Mouse (Mus musculus) hindbrain, embryonic 15.5 days (tissue): ENCODE measurements at regions not wholly inside any gene's neighbourhood (a gene's known extent, or its start where the extent isn't known, plus 50 kb on each side); places are given as distances from the start of the nearest gene placed in this dataset.

ENCODE experiments used
- ATAC-seq: fragments of 200-750 bp; cut with Nextera tagmentation; 2 replicates; pipeline ENCODE4 v1.8.0; 2017; ENCODE audit warnings: low read depth, moderate number of reproducible peaks, moderate TSS enrichment; ENCODE audit not compliant: low FRiP score
- H3K27ac ChIP-seq: fragments of 300-500 bp; sonication (generic); replicated peaks from 2 replicates; pipeline ENCODE4 v1.5.1; 2015; ENCODE audit warnings: mild to moderate bottlenecking, inconsistent platforms
- H3K27me3 ChIP-seq: fragments of 300-500 bp; sonication (generic); 2 replicates; pipeline ENCODE4 v1.6.1; 2015; ENCODE audit warnings: control low read depth, inconsistent platforms
- H3K36me3 ChIP-seq: fragments of 300-500 bp; sonication (generic); 2 replicates; pipeline ENCODE4 v1.6.1; 2015; ENCODE audit warnings: control low read depth, inconsistent platforms
- H3K4me1 ChIP-seq: fragments of 300-500 bp; sonication (generic); replicated peaks from 2 replicates; pipeline ENCODE4 v1.6.1; 2015; ENCODE audit warnings: control low read depth, inconsistent platforms
- H3K4me2 ChIP-seq: fragments of 300-500 bp; sonication (generic); 2 replicates; pipeline ENCODE4 v1.6.1; 2015; ENCODE audit warnings: moderate library complexity, mild to moderate bottlenecking, inconsistent platforms
- H3K4me3 ChIP-seq: fragments of 300-500 bp; sonication (generic); 2 replicates; pipeline ENCODE4 v1.5.1; 2015; ENCODE audit warnings: mild to moderate bottlenecking, inconsistent platforms
- H3K9ac ChIP-seq: fragments of 300-500 bp; sonication (generic); 2 replicates; pipeline ENCODE4 v1.6.1; 2015; ENCODE audit warnings: inconsistent platforms
- H3K9me3 ChIP-seq: fragments of 300-500 bp; sonication (generic); 2 replicates; pipeline ENCODE4 v1.6.1; 2016; ENCODE audit warnings: control low read depth, inconsistent platforms
- WGBS: fragments of 180-500 bp; shearing (Covaris S2); methylation state at CpG from one replicate; pipeline ENCODE4 v1.1.7; 2015; 5-methylcytosine and 5-hydroxymethylcytosine counted together

DNA sequence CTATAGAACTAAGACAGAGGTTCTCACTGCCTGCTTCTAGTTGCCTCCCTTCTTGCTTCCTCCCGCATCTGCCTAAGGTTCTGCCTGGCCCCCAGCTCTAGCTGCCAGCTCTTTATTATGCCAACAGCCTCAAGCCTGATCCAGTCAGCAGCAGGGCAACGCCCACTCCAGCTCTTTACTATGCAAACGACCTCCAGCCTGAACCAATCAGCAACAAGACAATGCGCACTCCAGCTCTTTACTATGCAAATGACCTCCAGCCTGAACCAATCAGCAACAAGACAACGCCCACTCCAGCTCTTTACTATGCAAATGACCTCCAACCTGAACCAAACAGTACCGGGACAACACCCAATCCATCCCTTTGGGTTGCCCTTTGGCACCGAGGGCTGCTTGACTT, 162.2 kb upstream of the Ank start:
- WGBS: 66% methylated on average over 7 of the region's 7 CpGs
- ATAC-seq: no peak
- no peak overlapping the region for H3K27ac ChIP-seq

DNA sequence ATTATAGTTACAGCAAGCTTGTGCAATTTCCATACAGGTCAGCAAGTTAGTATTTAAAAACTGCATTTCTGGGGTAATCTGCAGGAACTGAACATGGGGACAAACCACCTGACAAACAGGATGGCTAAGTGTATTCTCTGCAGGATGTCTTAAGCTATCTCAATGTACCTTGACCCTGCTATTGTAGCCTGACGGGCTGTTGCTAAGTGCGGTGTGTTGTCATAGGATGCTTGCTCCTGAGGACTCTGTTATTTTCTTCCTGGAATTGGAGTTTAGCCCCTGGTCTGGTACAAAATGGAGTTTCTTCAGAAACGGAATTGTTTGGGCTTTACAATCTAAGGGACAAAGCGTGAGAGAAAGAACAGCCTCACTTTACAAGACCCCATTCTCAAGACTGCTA, 161.4 kb upstream of the Ank start:
- Histone ChIP-seq H3K27ac (no peak overlapping the region), H3K9ac (no peak overlapping the region), H3K4me3 (no peak overlapping the region), H3K27me3 (no peaks in the 10 kb centered on the region), H3K4me1 (no peaks in the 10 kb centered on the region), H3K4me2 (no peak overlapping the region), H3K9me3 (no peaks in the 10 kb centered on the region), H3K36me3 (no peaks in the 10 kb centered on the region)
- ATAC-seq: no peak
- WGBS: 95% methylated on average over 4 of the region's 4 CpGs

More for the DNA sequence above, 162.2 kb upstream of the Ank start:
- no peak overlapping the region for H3K4me3 ChIP-seq
- no peaks in the 10 kb centered on the region for H3K27me3 ChIP-seq
- H3K4me2 ChIP-seq: no peak overlapping the region
- no peaks in the 10 kb centered on the region for H3K9me3 ChIP-seq
- no peaks in the 10 kb centered on the region for H3K4me1 ChIP-seq
- H3K36me3 ChIP-seq: no peaks in the 10 kb centered on the region
- H3K9ac ChIP-seq: no peak overlapping the region

DNA sequence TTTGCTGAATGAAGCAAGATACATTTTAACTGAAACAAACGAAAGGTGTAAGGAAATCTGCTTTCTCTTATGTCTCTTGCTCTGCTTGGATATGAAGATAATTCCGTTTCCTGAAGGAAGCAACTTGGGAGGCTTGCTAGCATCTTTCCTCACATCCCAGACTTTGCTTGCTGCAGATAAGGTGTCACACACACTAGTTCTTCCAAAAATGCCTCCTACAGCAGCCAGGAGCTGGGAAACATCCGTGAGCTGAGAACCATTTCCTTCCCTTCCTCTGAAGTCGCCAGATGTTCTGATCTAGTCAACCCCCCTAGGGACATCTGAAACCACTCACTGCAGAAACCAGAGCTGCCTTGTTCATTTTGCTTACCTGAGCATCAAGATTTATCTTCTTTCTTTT, 157.8 kb upstream of the Ank start:
- no peaks in the 10 kb centered on the region for H3K36me3 ChIP-seq
- no peaks in the 10 kb centered on the region for H3K4me1 ChIP-seq
- ATAC-seq: no peak
- H3K9ac ChIP-seq: no peak overlapping the region
- H3K27me3 ChIP-seq: no peaks in the 10 kb centered on the region
- H3K4me3 ChIP-seq: no peak overlapping the region
- no peak overlapping the region for H3K27ac ChIP-seq
- no peak overlapping the region for H3K4me2 ChIP-seq
- WGBS: 69% methylated on average over 4 of the region's 4 CpGs
- H3K9me3 ChIP-seq: no peaks in the 10 kb centered on the region

- Histone ChIP-seq H3K9me3 (no peaks in the 10 kb centered on the region), H3K36me3 (no peaks in the 10 kb centered on the region), H3K4me2 (no peak overlapping the region), H3K9ac (no peak overlapping the region), H3K4me1 (no peaks in the 10 kb centered on the region), H3K4me3 (no peak overlapping the region), H3K27me3 (no peaks in the 10 kb centered on the region), H3K27ac (no peak overlapping the region)
- 47% methylated on average over 4 of the region's 4 CpGs for WGBS
- peak; percentile 42; the same call in 1 of the 2 replicates for ATAC-seq
Measured at GRCm38 (mm10) chr15:27315964-27316745, 150.3 kb upstream of the Ank start.

DNA sequence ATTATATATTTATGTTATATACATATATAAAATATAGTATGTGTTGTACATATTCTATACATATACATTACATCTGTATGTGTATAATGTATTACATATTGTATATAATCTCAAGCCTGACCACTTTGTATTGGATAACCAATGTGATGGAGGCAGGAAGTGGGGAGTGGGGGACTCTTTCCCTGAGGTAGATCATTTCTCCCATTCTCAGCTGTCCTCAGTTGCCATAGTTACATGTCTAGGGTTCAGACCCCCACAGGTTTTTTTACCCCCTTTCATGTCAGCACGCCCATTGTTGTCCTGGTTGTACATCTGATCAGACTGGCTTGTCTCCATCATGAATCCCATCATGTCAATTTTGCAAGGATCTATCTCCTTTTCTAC, 149.7 kb upstream of the Ank start:
- Histone ChIP-seq H3K27ac (no peak overlapping the region), H3K9me3 (no peaks in the 10 kb centered on the region), H3K36me3 (no peaks in the 10 kb centered on the region), H3K4me1 (no peaks in the 10 kb centered on the region), H3K4me2 (no peak overlapping the region), H3K4me3 (no peak overlapping the region), H3K27me3 (no peaks in the 10 kb centered on the region), H3K9ac (no peak overlapping the region)
- 85% methylated on average over 1 of the region's 1 CpGs for whole genome bisulfite sequencing
- 0 out of 2 replicates have a peak, but pooled peaks have one; percentile 15 for ATAC-seq

DNA sequence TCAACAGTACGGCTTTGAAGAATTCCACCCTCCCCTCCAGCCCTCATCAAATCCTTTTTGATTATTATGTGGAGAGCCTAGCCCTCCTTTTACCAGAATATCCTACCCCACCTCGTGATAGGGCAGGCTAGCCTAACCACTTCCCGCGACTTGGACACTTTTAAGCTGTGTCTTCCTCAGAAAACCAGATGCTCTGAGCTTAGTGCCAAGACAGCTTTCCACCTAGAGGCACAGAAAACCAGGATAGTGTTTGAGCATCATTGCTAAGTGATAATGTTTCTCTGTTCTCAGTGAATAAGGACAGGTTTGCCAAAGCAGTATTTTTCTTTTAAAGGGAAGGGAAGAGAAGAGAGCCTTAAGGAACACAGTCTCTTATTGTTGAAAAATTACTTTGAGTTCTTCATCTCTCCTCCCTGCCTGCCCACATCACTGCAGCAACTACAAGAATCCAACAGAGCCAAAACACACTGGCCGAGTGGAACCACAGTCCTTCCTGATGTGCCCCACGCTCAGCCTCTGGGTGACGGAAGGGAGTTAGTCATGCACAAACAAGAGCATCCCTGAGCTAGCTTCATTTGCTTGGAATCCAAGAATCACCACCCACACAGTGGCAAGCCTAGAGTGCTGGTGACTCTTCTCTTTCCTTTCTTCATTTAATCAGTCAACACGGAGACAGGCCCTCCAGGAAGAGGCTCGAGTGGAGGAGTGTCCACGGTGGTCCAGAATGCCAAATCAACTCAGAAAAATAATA, 144.4 kb upstream of the Ank start:
- H3K4me3 ChIP-seq: no peak overlapping the region
- no peaks in the 10 kb centered on the region for H3K36me3 ChIP-seq
- no peak for ATAC-seq
- no peak overlapping the region for H3K4me2 ChIP-seq
- H3K9ac ChIP-seq: no peak overlapping the region
- H3K4me1 ChIP-seq: peaks cover 12% of the 10 kb centered on the region
- WGBS: 81% methylated on average over 10 of the region's 10 CpGs
- H3K27ac ChIP-seq: no peak overlapping the region
- H3K27me3 ChIP-seq: no peaks in the 10 kb centered on the region
- no peaks in the 10 kb centered on the region for H3K9me3 ChIP-seq

DNA sequence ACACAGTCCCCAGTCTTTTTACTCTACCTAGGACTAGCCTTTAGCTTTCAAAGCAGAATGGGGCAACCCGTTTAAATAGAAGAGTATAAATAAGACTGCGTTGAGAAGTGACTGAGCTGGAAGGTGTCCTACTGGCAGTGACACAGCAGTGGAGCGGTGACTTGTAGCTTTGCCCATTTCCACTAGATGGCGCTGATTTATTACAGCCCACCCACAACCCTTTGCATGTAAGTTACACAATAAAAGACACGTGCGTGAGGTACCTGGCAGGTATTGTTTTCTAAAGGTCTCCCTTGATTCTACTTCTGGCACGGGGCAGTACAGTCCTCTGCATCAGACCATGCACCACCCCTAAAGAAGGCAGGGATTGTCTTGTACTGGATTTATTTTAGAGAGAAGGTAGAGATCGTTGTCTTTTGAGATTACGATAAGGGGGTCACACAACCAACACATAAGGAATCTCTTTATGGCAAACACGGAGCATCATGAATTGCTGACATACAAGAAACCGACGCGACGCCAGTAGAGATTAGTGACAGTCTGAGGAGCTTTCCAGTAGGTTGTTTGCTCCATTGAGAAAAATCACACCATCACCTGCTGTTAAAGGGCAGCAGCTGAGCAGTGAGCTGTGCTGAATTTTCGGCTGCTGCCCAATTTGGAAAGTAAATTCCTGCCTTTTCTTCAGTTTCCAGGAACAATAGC, 140.5 kb upstream of the Ank start:
- peak overlapping the region; percentile 26 for H3K4me2 ChIP-seq
- H3K27ac ChIP-seq: peak overlapping the region; percentile 26; the same call in 1 of the 2 replicates
- 19% methylated on average over 15 of the region's 15 CpGs for WGBS
- no peak overlapping the region for H3K4me3 ChIP-seq
- no peaks in the 10 kb centered on the region for H3K9me3 ChIP-seq
- peaks cover 12% of the 10 kb centered on the region for H3K4me1 ChIP-seq
- ATAC-seq: peak; percentile 91
- no peaks in the 10 kb centered on the region for H3K27me3 ChIP-seq
- no peak overlapping the region for H3K9ac ChIP-seq
- no peaks in the 10 kb centered on the region for H3K36me3 ChIP-seq

GRCm38 (mm10) chr15:27326549-27326876, 140.0 kb upstream of the Ank start:
- WGBS: 59% methylated on average over 5 of the region's 5 CpGs
- no peaks in the 10 kb centered on the region for H3K36me3 ChIP-seq
- H3K9me3 ChIP-seq: no peaks in the 10 kb centered on the region
- H3K27ac ChIP-seq: peak overlapping the region; percentile 26; the same call in 1 of the 2 replicates
- H3K4me1 ChIP-seq: peaks cover 12% of the 10 kb centered on the region
- no peak overlapping the region for H3K9ac ChIP-seq
- no peaks in the 10 kb centered on the region for H3K27me3 ChIP-seq
- no peak overlapping the region for H3K4me3 ChIP-seq
- no peak for ATAC-seq
- H3K4me2 ChIP-seq: no peak overlapping the region

DNA sequence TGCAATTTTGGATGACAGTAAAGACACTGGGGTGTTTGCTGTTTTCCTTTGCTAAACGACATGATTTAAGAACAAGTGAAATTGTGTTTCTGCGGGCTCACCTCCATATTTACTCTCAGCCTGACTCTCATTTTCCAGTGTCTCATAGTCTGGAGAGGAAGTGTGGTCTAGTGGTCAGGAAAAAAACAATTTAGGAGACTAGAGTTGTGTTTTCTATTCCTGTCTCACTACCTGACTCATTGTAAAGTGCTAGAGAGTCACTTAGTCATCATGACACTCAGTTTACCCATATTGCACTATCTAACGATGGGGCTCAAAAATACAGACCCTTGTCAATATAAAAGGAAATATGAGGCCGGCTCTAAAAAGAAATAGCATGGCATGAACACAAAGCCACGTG, 138.7 kb upstream of the Ank start:
- peaks cover 12% of the 10 kb centered on the region for H3K4me1 ChIP-seq
- H3K9me3 ChIP-seq: no peaks in the 10 kb centered on the region
- 92% methylated on average over 5 of the region's 5 CpGs for WGBS
- H3K27ac ChIP-seq: no peak overlapping the region
- no peak overlapping the region for H3K9ac ChIP-seq
- no peaks in the 10 kb centered on the region for H3K36me3 ChIP-seq
- no peaks in the 10 kb centered on the region for H3K27me3 ChIP-seq
- no peak overlapping the region for H3K4me3 ChIP-seq
- no peak overlapping the region for H3K4me2 ChIP-seq
- no peak for ATAC-seq

DNA sequence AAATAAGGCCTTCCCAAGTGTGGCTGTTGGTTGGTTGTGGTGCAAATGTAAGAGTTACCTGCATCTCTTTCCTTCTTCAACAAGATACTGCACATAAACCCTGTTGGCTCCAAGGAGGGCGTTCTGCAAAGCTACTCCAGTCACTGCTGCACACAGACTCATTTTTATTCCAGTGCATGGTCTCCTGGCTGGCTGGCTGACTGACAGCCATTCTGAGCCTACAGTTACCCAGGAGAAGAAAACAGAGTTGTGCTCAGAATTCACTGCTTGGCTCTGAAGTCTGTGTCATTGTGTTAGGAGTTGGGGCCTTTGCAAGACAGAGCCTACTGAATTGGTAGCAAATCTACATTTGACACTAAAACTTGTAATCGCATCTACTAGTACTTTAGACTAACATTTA, 138.0 kb upstream of the Ank start:
- Histone ChIP-seq H3K4me1 (peaks cover 12% of the 10 kb centered on the region), H3K9ac (no peak overlapping the region), H3K4me3 (no peak overlapping the region), H3K9me3 (no peaks in the 10 kb centered on the region), H3K27me3 (no peaks in the 10 kb centered on the region), H3K36me3 (no peaks in the 10 kb centered on the region), H3K27ac (no peak overlapping the region), H3K4me2 (no peak overlapping the region)
- peak; percentile 57; the same call in 1 of the 2 replicates for ATAC-seq
- WGBS: 90% methylated on average over 2 of the region's 2 CpGs

GRCm38 (mm10) chr15:27340070-27340469, 126.4 kb upstream of the Ank start:
- ATAC-seq: no peak
- H3K27me3 ChIP-seq: no peaks in the 10 kb centered on the region
- H3K9me3 ChIP-seq: no peaks in the 10 kb centered on the region
- no peak overlapping the region for H3K27ac ChIP-seq
- WGBS: 50% methylated on average over 4 of the region's 4 CpGs
- H3K4me1 ChIP-seq: no peaks in the 10 kb centered on the region
- no peak overlapping the region for H3K9ac ChIP-seq
- H3K4me3 ChIP-seq: no peak overlapping the region
- H3K4me2 ChIP-seq: no peak overlapping the region
- no peaks in the 10 kb centered on the region for H3K36me3 ChIP-seq

DNA sequence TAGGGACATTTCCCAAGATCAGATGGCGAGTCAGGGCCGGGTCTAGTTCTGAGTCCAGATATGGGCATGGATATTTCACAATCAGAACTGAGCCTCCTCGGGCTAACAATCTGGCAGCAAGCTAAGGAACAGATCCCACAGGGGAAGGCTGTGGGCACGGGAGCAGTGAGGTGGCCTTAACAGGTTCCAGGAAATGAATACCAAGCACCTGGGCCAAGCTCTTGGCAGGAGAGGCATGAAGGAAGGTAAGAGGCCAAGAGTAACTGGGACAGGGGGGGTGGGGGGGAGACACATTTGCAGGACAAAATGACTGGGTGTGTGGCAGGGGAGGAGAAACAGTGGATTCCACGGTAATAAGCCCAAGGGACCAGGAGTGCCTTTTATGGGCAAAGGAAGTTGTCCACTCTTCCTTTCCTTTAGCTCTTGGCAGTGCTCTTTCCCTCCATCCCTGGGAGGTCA, 124.9 kb upstream of the Ank start:
- Histone ChIP-seq H3K36me3 (no peaks in the 10 kb centered on the region), H3K27me3 (no peaks in the 10 kb centered on the region), H3K9ac (no peak overlapping the region), H3K4me1 (no peaks in the 10 kb centered on the region), H3K9me3 (no peaks in the 10 kb centered on the region), H3K27ac (no peak overlapping the region), H3K4me2 (no peak overlapping the region), H3K4me3 (no peak overlapping the region)
- 79% methylated on average over 5 of the region's 5 CpGs for WGBS
- ATAC-seq: no peak
